ENCODE assay signal across 10 mouse cellular contexts in genomic region chr7:98176322-98177070, GRCm38 (mm10). TPM values are rescaled to one million over a fixed set of nuclear protein-coding genes. Genes with fewer than 3 reads are reported as not detected.
DNase-seq lines count a peak whose midpoint lies in the region; ATAC-seq and TF ChIP-seq lines count a peak whose summit lies in the region.
"Had no signal": no experiment of that assay in that cellular context is flagged by ENCODE, and none has a peak within 500 bp of the region (broad histone marks: within the 10 kb centered on the region; RNA-seq: fewer than 3 reads in every experiment).

No protein-coding gene starts in this region.

- H3K27me3 ChIP-seq in kidney, embryonic 16.5 days (ENCODE audit: insufficient read depth, low read length): no peaks in the 10 kb centered on the region
- no peaks in the 10 kb centered on the region for H3K27me3 ChIP-seq in limb, embryonic 13.5 days
- no peaks in the 10 kb centered on the region for H3K27me3 ChIP-seq in stomach, embryonic 14.5 days (ENCODE audit: control insufficient read depth, insufficient read depth, low read length)

- H3K4me3 ChIP-seq in kidney, embryonic 16.5 days (ENCODE audit: low read length): peak overlapping the region; percentile 85
- H3K4me3 ChIP-seq in limb, embryonic 13.5 days: no peak overlapping the region
- no peak overlapping the region for H3K4me3 ChIP-seq in stomach, embryonic 14.5 days (ENCODE audit: low read depth, low read length)
- no peak overlapping the region for H3K4me3 ChIP-seq in lung, adult 2 months (replicated peaks; ENCODE audit: extremely low read depth, low read depth, low read length)

- peaks cover 35% of the 10 kb centered on the region for H3K4me1 ChIP-seq in kidney, embryonic 16.5 days (ENCODE audit: insufficient read depth, low read length)
- peaks cover 13% of the 10 kb centered on the region for H3K4me1 ChIP-seq in limb, embryonic 13.5 days
- H3K4me1 ChIP-seq in stomach, embryonic 14.5 days (ENCODE audit: control insufficient read depth, insufficient read depth, low read length): peaks cover 8% of the 10 kb centered on the region; the same call in 1 of the 2 replicates
- peaks cover 16% of the 10 kb centered on the region for H3K4me1 ChIP-seq in lung, adult 2 months (ENCODE audit: control insufficient read depth, insufficient read depth, low read length)

- no peak for TF ChIP-seq CTCF in lung, adult 2 months (IDR thresholded peaks at IDR 0.05; ENCODE audit: insufficient read depth, low read length)

- no peak for DNase-seq in kidney, adult 18-20 months
- no peak for DNase-seq in urinary bladder, postnatal 14 days (ENCODE audit: low spot score)
- DNase-seq in cerebellum, adult 8-10 months: no peak
- DNase-seq in lung, adult 2 months: no peak
- DNase-seq: embryo, embryonic 11 days; lung, postnatal 4 days had no signal

- no peaks in the 10 kb centered on the region for H3K9me3 ChIP-seq in kidney, embryonic 16.5 days (ENCODE audit: low read length)
- H3K9me3 ChIP-seq in limb, embryonic 13.5 days: no peaks in the 10 kb centered on the region
- H3K9me3 ChIP-seq in stomach, embryonic 14.5 days (ENCODE audit: control insufficient read depth, low read depth, low read length): no peaks in the 10 kb centered on the region

- WGBS in kidney, embryonic 16.5 days: 66% methylated on average over 8 of the region's 8 CpGs
- WGBS in limb, embryonic 13.5 days: 64% methylated on average over 8 of the region's 8 CpGs
- WGBS in stomach, embryonic 14.5 days: 72% methylated on average over 8 of the region's 8 CpGs
- 49% methylated on average over 8 of the region's 8 CpGs for WGBS in lung, adult 2 months

- no peak overlapping the region for H3K27ac ChIP-seq in kidney, embryonic 16.5 days (ENCODE audit: low read length)
- no peak overlapping the region for H3K27ac ChIP-seq in limb, embryonic 13.5 days
- no peak overlapping the region for H3K27ac ChIP-seq in stomach, embryonic 14.5 days (ENCODE audit: low read length)

- no peak for TF ChIP-seq POLR2A in lung, adult 2 months (IDR thresholded peaks at IDR 0.05; ENCODE audit: borderline replicate concordance, extremely low read depth, low read depth, low read length)

- ATAC-seq in kidney, embryonic 16.5 days (ENCODE audit: low FRiP score, low TSS enrichment): no peak
- peak; percentile 54 for ATAC-seq in erythroid progenitor cell, adult 5-6 weeks (replicated peaks; ENCODE audit: low FRiP score, poor library complexity, severe bottlenecking)
- ATAC-seq in limb, embryonic 13.5 days (ENCODE audit: low FRiP score, low read depth): no peak
- ATAC-seq in stomach, embryonic 14.5 days (ENCODE audit: insufficient number of reproducible peaks, insufficient read depth, low FRiP score, low read depth): no peak

- H3K36me3 ChIP-seq in kidney, embryonic 16.5 days (ENCODE audit: insufficient read depth, low read length): no peaks in the 10 kb centered on the region
- no peaks in the 10 kb centered on the region for H3K36me3 ChIP-seq in limb, embryonic 13.5 days
- H3K36me3 ChIP-seq in stomach, embryonic 14.5 days (ENCODE audit: control insufficient read depth, insufficient read depth, low read length): no peaks in the 10 kb centered on the region

- H3K4me2 ChIP-seq in kidney, embryonic 16.5 days (replicated peaks; ENCODE audit: low read depth, low read length): peak overlapping the region; percentile 79
- H3K4me2 ChIP-seq in limb, embryonic 13.5 days (replicated peaks): peak overlapping the region; percentile 80
- H3K4me2 ChIP-seq in stomach, embryonic 14.5 days (replicated peaks; ENCODE audit: low read depth, low read length): peak overlapping the region; percentile 76; the same call in 1 of the 2 replicates

- H3K9ac ChIP-seq in kidney, embryonic 16.5 days (replicated peaks; ENCODE audit: low read length): peak overlapping the region; percentile 73; the same call in 1 of the 2 replicates
- no peak overlapping the region for H3K9ac ChIP-seq in limb, embryonic 13.5 days
- H3K9ac ChIP-seq in stomach, embryonic 14.5 days (replicated peaks; ENCODE audit: low read depth, low read length): no peak overlapping the region

RNA-seq across cellular contexts. Expression of gene Capn5, which starts 1.6 kb away (rescaled TPM):
- polyA plus RNA-seq in kidney, embryonic 16.5 days (2015; fragmentation: Nextera tagmentation; extraction: Ambion mirVana): 17.4 and 19.5 TPM in 2 replicates
- 46.5 and 52.4 TPM in 2 replicates for total RNA-seq in erythroid progenitor cell, adult 5-6 weeks (2015; ENCODE audit: low replicate concordance)
- total RNA-seq in erythroid progenitor cell, adult 5-6 weeks (2017; ENCODE audit: low replicate concordance): 51.3 and 72.5 TPM in 2 replicates
- 5.5 and 5.6 TPM in 2 replicates for polyA plus RNA-seq in limb, embryonic 13.5 days (2015; fragmentation: Nextera tagmentation; extraction: Ambion mirVana)
- polyA plus RNA-seq in stomach, embryonic 14.5 days (2014; fragmentation: Nextera tagmentation; extraction: Ambion mirVana): 5.9 and 7.2 TPM in 2 replicates
- 19.0 and 22.2 TPM in 2 replicates for polyA plus RNA-seq in lung, adult 2 months (2012; rRNA removed)

RNA-seq across cellular contexts. Expression of gene B3gnt6, which starts 22.8 kb away (rescaled TPM):
- polyA plus RNA-seq in kidney, embryonic 16.5 days (2015; fragmentation: Nextera tagmentation; extraction: Ambion mirVana): 0.06 and 0.09 TPM in 2 replicates
- total RNA-seq in erythroid progenitor cell, adult 5-6 weeks (2015; ENCODE audit: low replicate concordance): 1.1 TPM in 1 of 2 replicates, not detected in the other
- total RNA-seq in erythroid progenitor cell, adult 5-6 weeks (2017; ENCODE audit: low replicate concordance): not detected in 2 replicates
- not detected in 2 replicates for polyA plus RNA-seq in limb, embryonic 13.5 days (2015; fragmentation: Nextera tagmentation; extraction: Ambion mirVana)
- polyA plus RNA-seq in stomach, embryonic 14.5 days (2014; fragmentation: Nextera tagmentation; extraction: Ambion mirVana): 0.10 TPM in 1 of 2 replicates, not detected in the other
- polyA plus RNA-seq in lung, adult 2 months (2012; rRNA removed): 1.5 and 2.1 TPM in 2 replicates

RNA-seq across cellular contexts. Expression of gene Omp, which starts 31.2 kb away (rescaled TPM):
- polyA plus RNA-seq in kidney, embryonic 16.5 days (2015; fragmentation: Nextera tagmentation; extraction: Ambion mirVana): 0.49 and 0.81 TPM in 2 replicates
- 4.0 and 4.6 TPM in 2 replicates for total RNA-seq in erythroid progenitor cell, adult 5-6 weeks (2015; ENCODE audit: low replicate concordance)
- total RNA-seq in erythroid progenitor cell, adult 5-6 weeks (2017; ENCODE audit: low replicate concordance): 15.4 and 17.2 TPM in 2 replicates
- polyA plus RNA-seq in limb, embryonic 13.5 days (2015; fragmentation: Nextera tagmentation; extraction: Ambion mirVana): 0.25 and 0.37 TPM in 2 replicates
- polyA plus RNA-seq in stomach, embryonic 14.5 days (2014; fragmentation: Nextera tagmentation; extraction: Ambion mirVana): 0.33 TPM in 1 of 2 replicates, not detected in the other
- polyA plus RNA-seq in lung, adult 2 months (2012; rRNA removed): 0.26 and 0.32 TPM in 2 replicates

RNA-seq across cellular contexts. Expression of gene Myo7a, which starts 57.2 kb away (rescaled TPM):
- polyA plus RNA-seq in kidney, embryonic 16.5 days (2015; fragmentation: Nextera tagmentation; extraction: Ambion mirVana): 15.2 and 18.5 TPM in 2 replicates
- total RNA-seq in erythroid progenitor cell, adult 5-6 weeks (2015; ENCODE audit: low replicate concordance): 3.4 and 5.4 TPM in 2 replicates
- 5.1 and 5.8 TPM in 2 replicates for total RNA-seq in erythroid progenitor cell, adult 5-6 weeks (2017; ENCODE audit: low replicate concordance)
- polyA plus RNA-seq in limb, embryonic 13.5 days (2015; fragmentation: Nextera tagmentation; extraction: Ambion mirVana): 11.0 and 12.2 TPM in 2 replicates
- polyA plus RNA-seq in stomach, embryonic 14.5 days (2014; fragmentation: Nextera tagmentation; extraction: Ambion mirVana): 10.1 and 12.7 TPM in 2 replicates
- 26.4 and 30.8 TPM in 2 replicates for polyA plus RNA-seq in lung, adult 2 months (2012; rRNA removed)
